Mouse (Mus musculus): Measurements from ENCODE around the gene Gapdh. TPM values are rescaled to one million over a fixed set of nuclear protein-coding genes. Genes with fewer than 3 reads are reported as not detected.
"Not testable (repeated sequence)": the region's sequence is repeated elsewhere in the genome, so short reads cannot be mapped to it uniquely, and the experiment has no call there.

Gene Gapdh
- polyA plus RNA-seq, 1 experiment from 2014 or later = 1,336 TPM

- peaks cover 57% of the 10 kb centered on the region for H3K36me3 ChIP-seq
- peaks cover 53% of the 10 kb centered on the region for H3K4me1 ChIP-seq (replicated peaks)
- 2% methylated on average over 36 of the region's 36 CpGs for WGBS
- H3K4me3 ChIP-seq = peak overlapping the region; percentile 98
- H3K9me3 ChIP-seq = no peaks in the 10 kb centered on the region
- ATAC-seq (ENCODE audit: low read depth) = peak; percentile 93
- peak overlapping the region; percentile 97 for H3K4me2 ChIP-seq
- H3K27ac ChIP-seq (replicated peaks) = peak overlapping the region; percentile 95
- peak overlapping the region; percentile 97 for H3K9ac ChIP-seq
- no peaks in the 10 kb centered on the region for H3K27me3 ChIP-seq
Observed at GRCm38 (mm10) chr6:125165328-125165891, 857 bp downstream of the Gapdh start.

GRCm38 (mm10) chr6:125164672-125165327 lies 1.5 kb downstream of the Gapdh start:
- no peaks in the 10 kb centered on the region for H3K9me3 ChIP-seq
- peaks cover 57% of the 10 kb centered on the region for H3K36me3 ChIP-seq
- H3K4me3 ChIP-seq = peak overlapping the region; percentile 98
- H3K4me1 ChIP-seq (replicated peaks) = peaks cover 53% of the 10 kb centered on the region
- H3K9ac ChIP-seq = peak overlapping the region; percentile 97
- H3K27ac ChIP-seq (replicated peaks) = peak overlapping the region; percentile 95
- peak; percentile 55 for ATAC-seq (ENCODE audit: low read depth)
- H3K4me2 ChIP-seq = peak overlapping the region; percentile 97
- no peaks in the 10 kb centered on the region for H3K27me3 ChIP-seq
- WGBS = 0% methylated on average over 39 of the region's 39 CpGs

- no peak for ATAC-seq (ENCODE audit: low read depth)
- peak overlapping the region; percentile 97 for H3K4me2 ChIP-seq
- H3K9me3 ChIP-seq = no peaks in the 10 kb centered on the region
- H3K36me3 ChIP-seq = peaks cover 57% of the 10 kb centered on the region
- H3K27ac ChIP-seq (replicated peaks) = peak overlapping the region; percentile 95
- peaks cover 53% of the 10 kb centered on the region for H3K4me1 ChIP-seq (replicated peaks)
- WGBS = 7% methylated on average over 20 of the region's 20 CpGs
- no peaks in the 10 kb centered on the region for H3K27me3 ChIP-seq
- peak overlapping the region; percentile 98 for H3K4me3 ChIP-seq
- H3K9ac ChIP-seq = peak overlapping the region; percentile 97
Observed at GRCm38 (mm10) chr6:125163801-125164657, 2.2 kb downstream of the Gapdh start.

DNA sequence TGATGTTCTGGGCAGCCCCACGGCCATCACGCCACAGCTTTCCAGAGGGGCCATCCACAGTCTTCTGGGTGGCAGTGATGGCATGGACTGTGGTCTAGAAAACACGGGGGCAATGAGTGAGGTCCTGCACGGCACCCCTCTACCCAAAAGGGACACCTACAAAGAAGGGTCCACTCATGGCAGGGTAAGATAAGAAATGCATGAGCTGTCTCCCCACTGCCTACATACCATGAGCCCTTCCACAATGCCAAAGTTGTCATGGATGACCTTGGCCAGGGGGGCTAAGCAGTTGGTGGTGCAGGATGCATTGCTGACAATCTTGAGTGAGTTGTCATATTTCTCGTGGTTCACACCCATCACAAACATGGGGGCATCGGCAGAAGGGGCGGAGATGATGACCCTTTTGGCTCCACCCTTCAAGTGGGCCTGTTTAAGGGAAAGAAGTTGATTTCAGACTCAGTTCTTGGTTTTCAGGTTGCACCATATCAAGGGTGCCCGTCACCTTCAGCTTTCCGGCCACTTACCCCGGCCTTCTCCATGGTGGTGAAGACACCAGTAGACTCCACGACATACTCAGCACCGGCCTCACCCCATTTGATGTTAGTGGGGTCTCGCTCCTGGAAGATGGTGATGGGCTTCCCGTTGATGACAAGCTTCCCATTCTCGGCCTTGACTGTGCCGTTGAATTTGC lies 3.5 kb downstream of the Gapdh start:
- Histone ChIP-seq H3K36me3 (peaks cover 54% of the 10 kb centered on the region), H3K4me1 (replicated peaks) (peaks cover 55% of the 10 kb centered on the region)
- not testable (repeated sequence) for H3K4me2 ChIP-seq; H3K4me3 ChIP-seq; H3K27ac ChIP-seq (replicated peaks); H3K27me3 ChIP-seq; ATAC-seq (ENCODE audit: low read depth); H3K9ac ChIP-seq; H3K9me3 ChIP-seq
- 78% methylated on average over 12 of the region's 16 CpGs for whole genome bisulfite sequencing

DNA sequence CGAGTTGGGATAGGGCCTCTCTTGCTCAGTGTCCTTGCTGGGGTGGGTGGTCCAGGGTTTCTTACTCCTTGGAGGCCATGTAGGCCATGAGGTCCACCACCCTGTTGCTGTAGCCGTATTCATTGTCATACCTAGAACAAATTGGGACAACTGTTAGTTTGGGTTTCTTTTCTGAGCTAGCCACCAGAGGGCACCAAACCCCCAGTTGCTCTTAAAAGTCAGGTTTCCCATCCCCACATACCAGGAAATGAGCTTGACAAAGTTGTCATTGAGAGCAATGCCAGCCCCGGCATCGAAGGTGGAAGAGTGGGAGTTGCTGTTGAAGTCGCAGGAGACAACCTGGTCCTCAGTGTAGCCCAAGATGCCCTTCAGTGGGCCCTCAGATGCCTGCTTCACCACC lies 4.3 kb downstream of the Gapdh start:
- peaks cover 55% of the 10 kb centered on the region for H3K4me1 ChIP-seq (replicated peaks)
- H3K27me3 ChIP-seq; H3K9me3 ChIP-seq; ATAC-seq (ENCODE audit: low read depth); H3K9ac ChIP-seq; H3K4me3 ChIP-seq; H3K27ac ChIP-seq (replicated peaks); H3K4me2 ChIP-seq: not testable (repeated sequence)
- peaks cover 53% of the 10 kb centered on the region for H3K36me3 ChIP-seq
- WGBS = 11% methylated on average over 4 of the region's 5 CpGs

- no peaks in the 10 kb centered on the region for H3K27me3 ChIP-seq
- no peak for ATAC-seq (ENCODE audit: low read depth)
- H3K27ac ChIP-seq (replicated peaks) = no peak overlapping the region
- no peaks in the 10 kb centered on the region for H3K9me3 ChIP-seq
- no peak overlapping the region for H3K4me2 ChIP-seq
- peaks cover 52% of the 10 kb centered on the region for H3K4me1 ChIP-seq (replicated peaks)
- no peak overlapping the region for H3K4me3 ChIP-seq
- WGBS = 14% methylated on average over 22 of the region's 22 CpGs
- peaks cover 57% of the 10 kb centered on the region for H3K36me3 ChIP-seq
- no peak overlapping the region for H3K9ac ChIP-seq
Observed at GRCm38 (mm10) chr6:125160854-125161760, 5.2 kb downstream of the Gapdh start.

- no peak overlapping the region for H3K27ac ChIP-seq (replicated peaks)
- no peak overlapping the region for H3K4me3 ChIP-seq
- H3K27me3 ChIP-seq = no peaks in the 10 kb centered on the region
- H3K9me3 ChIP-seq = no peaks in the 10 kb centered on the region
- ATAC-seq (ENCODE audit: low read depth) = no peak
- H3K9ac ChIP-seq = no peak overlapping the region
- 62% methylated on average over 10 of the region's 10 CpGs for WGBS
- no peak overlapping the region for H3K4me2 ChIP-seq
- H3K36me3 ChIP-seq = peaks cover 63% of the 10 kb centered on the region
- peaks cover 47% of the 10 kb centered on the region for H3K4me1 ChIP-seq (replicated peaks)
Observed at GRCm38 (mm10) chr6:125160558-125160853, 5.8 kb downstream of the Gapdh start.

GRCm38 (mm10) chr6:125159773-125160557 lies 6.3 kb downstream of the Gapdh start:
- Histone ChIP-seq H3K36me3 (peaks cover 65% of the 10 kb centered on the region), H3K27me3 (no peaks in the 10 kb centered on the region), H3K9ac (no peak overlapping the region), H3K27ac (replicated peaks) (peak overlapping the region; percentile 3; the same call in 1 of the 2 replicates), H3K4me2 (no peak overlapping the region), H3K4me3 (no peak overlapping the region), H3K9me3 (no peaks in the 10 kb centered on the region), H3K4me1 (replicated peaks) (peaks cover 47% of the 10 kb centered on the region)
- 87% methylated on average over 7 of the region's 7 CpGs for WGBS
- ATAC-seq (ENCODE audit: low read depth) = no peak

GRCm38 (mm10) chr6:125158944-125159492 lies 7.2 kb downstream of the Gapdh start:
- no peak overlapping the region for H3K4me2 ChIP-seq
- H3K9me3 ChIP-seq = no peaks in the 10 kb centered on the region
- no peak for ATAC-seq (ENCODE audit: low read depth)
- H3K27me3 ChIP-seq = no peaks in the 10 kb centered on the region
- H3K27ac ChIP-seq (replicated peaks) = no peak overlapping the region
- H3K9ac ChIP-seq = no peak overlapping the region
- H3K4me1 ChIP-seq (replicated peaks) = peaks cover 42% of the 10 kb centered on the region
- H3K4me3 ChIP-seq = no peak overlapping the region
- H3K36me3 ChIP-seq = peaks cover 67% of the 10 kb centered on the region
- WGBS = 86% methylated on average over 15 of the region's 15 CpGs

DNA sequence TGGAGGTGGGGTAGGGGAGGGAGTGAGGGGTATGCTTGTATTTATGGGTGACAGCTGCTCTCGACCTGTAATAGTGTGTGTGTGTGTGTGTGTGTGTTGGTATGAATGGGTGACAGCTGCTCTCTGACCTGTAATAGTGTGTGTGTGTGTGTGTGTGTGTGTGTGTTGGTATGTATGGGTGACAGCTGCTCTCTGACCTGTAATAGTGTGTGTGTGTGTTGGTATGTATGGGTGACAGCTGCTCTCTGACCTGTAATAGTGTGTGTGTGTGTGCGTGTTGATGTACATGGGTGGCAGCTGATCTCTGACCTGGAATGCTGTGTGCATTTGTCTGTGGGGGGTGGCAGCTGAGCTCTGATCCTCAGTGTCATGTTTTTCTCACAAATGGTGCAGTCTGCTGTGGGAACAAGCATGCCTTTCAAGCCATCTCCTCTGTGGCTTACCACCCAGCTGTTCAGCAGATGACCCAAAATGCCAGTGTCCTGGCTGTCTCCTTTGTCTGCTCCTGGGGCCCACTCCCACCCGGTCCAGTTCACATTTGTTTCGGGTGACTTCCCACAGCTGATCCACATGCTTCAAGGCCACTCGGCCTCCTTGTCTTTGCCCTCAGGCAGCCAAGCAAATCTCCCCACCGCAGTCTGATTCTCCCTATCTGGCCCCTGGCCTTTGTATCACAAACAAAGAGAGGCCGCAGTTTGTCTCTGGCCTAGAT lies 9.2 kb downstream of the Gapdh start:
- H3K27me3 ChIP-seq = no peaks in the 10 kb centered on the region
- H3K4me1 ChIP-seq (replicated peaks) = peaks cover 27% of the 10 kb centered on the region
- H3K36me3 ChIP-seq = peaks cover 75% of the 10 kb centered on the region
- H3K9ac ChIP-seq = peak overlapping the region; percentile 31; the same call in 1 of the 2 replicates
- peak overlapping the region; percentile 75 for H3K27ac ChIP-seq (replicated peaks)
- ATAC-seq (ENCODE audit: low read depth) = no peak
- 12% methylated on average over 7 of the region's 7 CpGs for WGBS
- no peak overlapping the region for H3K4me3 ChIP-seq
- H3K4me2 ChIP-seq = no peak overlapping the region
- no peaks in the 10 kb centered on the region for H3K9me3 ChIP-seq

Data from neural tube, embryonic 13.5 days (tissue).